ENCODE assay signal across 19 mouse cellular contexts in the genomic region with DNA sequence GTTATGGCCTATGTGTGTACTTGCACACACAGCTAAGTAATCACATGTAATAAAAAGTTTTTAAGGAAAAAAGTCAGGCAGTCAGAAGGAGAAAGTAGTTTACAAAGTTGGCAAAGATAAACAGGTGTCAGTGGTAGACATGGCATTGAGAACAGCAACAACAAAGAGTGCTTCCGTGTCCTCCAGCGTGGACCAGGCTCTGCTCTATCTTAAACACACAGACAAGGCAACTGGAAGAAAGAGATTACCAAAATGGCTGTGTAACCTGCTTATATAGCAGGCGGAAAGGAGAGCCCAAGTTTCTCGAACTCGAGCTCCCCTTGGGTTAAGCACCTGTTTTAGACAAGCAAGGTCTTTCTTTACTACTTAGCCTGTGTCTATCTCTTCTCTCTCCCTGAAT. TPM values are rescaled to one million over a fixed set of nuclear protein-coding genes. Genes with fewer than 3 reads are reported as not detected.
A peak's percentile ranks its signal among the peaks of the same experiment; 100 is the strongest.
DNase-seq lines count a peak whose midpoint lies in the region; ATAC-seq and TF ChIP-seq lines count a peak whose summit lies in the region.
"Had no signal": no experiment of that assay in that cellular context is flagged by ENCODE, and none has a peak within 500 bp of the region (broad histone marks: within the 10 kb centered on the region; RNA-seq: fewer than 3 reads in every experiment).

No protein-coding gene starts in this region.

- no peaks in the 10 kb centered on the region for H3K9me3 ChIP-seq in heart, embryonic 11.5 days (replicated peaks; ENCODE audit: control insufficient read depth, low read length)
- H3K9me3 ChIP-seq in liver, embryonic 12.5 days (replicated peaks): no peaks in the 10 kb centered on the region
- no peaks in the 10 kb centered on the region for H3K9me3 ChIP-seq in liver, postnatal 0 days (ENCODE audit: low read length)
- H3K9me3 ChIP-seq: embryonic facial prominence, embryonic 13.5 days; forebrain, embryonic 13.5 days; heart, embryonic 15.5 days; hindbrain, embryonic 12.5 days had no signal

- 0 out of 2 replicates have a peak, but pooled peaks have one; percentile 52 for ATAC-seq in heart, embryonic 11.5 days (replicated peaks; ENCODE audit: insufficient number of reproducible peaks, low FRiP score, low TSS enrichment)
- peak; percentile 87 for ATAC-seq in liver, embryonic 12.5 days
- ATAC-seq in liver, postnatal 0 days: no peak
- peak; percentile 64 for ATAC-seq in megakaryocyte-erythroid progenitor cell, adult 5-6 weeks (replicated peaks; ENCODE audit: low FRiP score, low TSS enrichment, poor library complexity, severe bottlenecking)
- ATAC-seq: forebrain, embryonic 13.5 days; forebrain, postnatal 0 days; hindbrain, embryonic 16.5 days had no signal

- TF ChIP-seq CTCF in liver, postnatal 0 days (IDR thresholded peaks at IDR 0.05; ENCODE audit: low read depth): no peak

- no peaks in the 10 kb centered on the region; the same call in 1 of the 2 replicates for H3K36me3 ChIP-seq in heart, embryonic 11.5 days (ENCODE audit: control insufficient read depth, insufficient read depth, low read length)
- no peaks in the 10 kb centered on the region for H3K36me3 ChIP-seq in liver, embryonic 12.5 days
- H3K36me3 ChIP-seq in liver, postnatal 0 days (replicated peaks; ENCODE audit: insufficient read depth, low read length): no peaks in the 10 kb centered on the region
- H3K36me3 ChIP-seq: embryonic facial prominence, embryonic 13.5 days; heart, embryonic 15.5 days; hindbrain, embryonic 12.5 days had no signal

- DNase-seq in heart, postnatal 4 days: no peak
- no peak for DNase-seq in liver, postnatal 0 days
- no peak for DNase-seq in right cerebral cortex, postnatal 10 days (ENCODE audit: low spot score in 2 of 2)
- DNase-seq in adrenal gland, adult (ENCODE audit: inconsistent age in 2 of 2, low spot score in 1 of 2): no peak
- DNase-seq: adrenal gland, postnatal 14 days; cerebellum, adult 18-20 months; cerebellum, adult 9-11 months; cerebellum, postnatal 36 days; forebrain, postnatal 0 days; gastrocnemius, postnatal 25 days had no signal

- no peak overlapping the region for H3K4me3 ChIP-seq in heart, embryonic 11.5 days (ENCODE audit: low read depth, low read length)
- no peak overlapping the region for H3K4me3 ChIP-seq in liver, embryonic 12.5 days
- H3K4me3 ChIP-seq in liver, postnatal 0 days (ENCODE audit: low read depth, low read length): no peak overlapping the region
- H3K4me3 ChIP-seq: embryonic facial prominence, embryonic 13.5 days; forebrain, embryonic 13.5 days; heart, embryonic 15.5 days; hindbrain, embryonic 12.5 days had no signal

- H3K4me2 ChIP-seq in heart, embryonic 11.5 days: no peak overlapping the region
- H3K4me2 ChIP-seq in liver, embryonic 12.5 days: 0 out of 2 replicates have a peak overlapping the region, but pooled peaks have one; percentile 19
- H3K4me2 ChIP-seq in liver, postnatal 0 days (ENCODE audit: low read depth, low read length): no peak overlapping the region
- H3K4me2 ChIP-seq: embryonic facial prominence, embryonic 13.5 days; forebrain, embryonic 13.5 days; heart, embryonic 15.5 days; hindbrain, embryonic 12.5 days had no signal

- H3K27me3 ChIP-seq in heart, embryonic 11.5 days (ENCODE audit: control insufficient read depth, insufficient read depth, low read length): no peaks in the 10 kb centered on the region
- no peaks in the 10 kb centered on the region for H3K27me3 ChIP-seq in liver, embryonic 12.5 days (replicated peaks)
- H3K27me3 ChIP-seq in liver, postnatal 0 days (ENCODE audit: insufficient read depth, low read length): no peaks in the 10 kb centered on the region
- H3K27me3 ChIP-seq: embryonic facial prominence, embryonic 13.5 days; forebrain, embryonic 13.5 days; heart, embryonic 15.5 days; hindbrain, embryonic 12.5 days had no signal

- no peak for TF ChIP-seq EP300 in liver, postnatal 0 days (IDR thresholded peaks at IDR 0.05; ENCODE audit: low read depth)

- peak overlapping the region; percentile 29 for H3K27ac ChIP-seq in heart, embryonic 11.5 days (ENCODE audit: low read depth, low read length)
- peak overlapping the region; percentile 47; the same call in 1 of the 2 replicates for H3K27ac ChIP-seq in liver, embryonic 12.5 days
- no peak overlapping the region for H3K27ac ChIP-seq in liver, postnatal 0 days (ENCODE audit: low read depth)
- H3K27ac ChIP-seq: embryonic facial prominence, embryonic 13.5 days; forebrain, embryonic 13.5 days; heart, embryonic 15.5 days; hindbrain, embryonic 12.5 days had no signal

- peaks cover 9% of the 10 kb centered on the region for H3K4me1 ChIP-seq in heart, embryonic 11.5 days (ENCODE audit: control insufficient read depth, insufficient read depth, low read length)
- H3K4me1 ChIP-seq in liver, embryonic 12.5 days: peaks cover 46% of the 10 kb centered on the region
- peaks cover 9% of the 10 kb centered on the region for H3K4me1 ChIP-seq in liver, postnatal 0 days (ENCODE audit: insufficient read depth)
- H3K4me1 ChIP-seq: forebrain, embryonic 13.5 days; hindbrain, embryonic 12.5 days had no signal

- 62% methylated on average over 5 of the region's 5 CpGs for WGBS in heart, embryonic 11.5 days (ENCODE audit: insufficient replicate concordance)
- 47% methylated on average over 5 of the region's 5 CpGs for WGBS in liver, embryonic 12.5 days (ENCODE audit: insufficient replicate concordance)
- WGBS in liver, postnatal 0 days (ENCODE audit: insufficient replicate concordance): 70% methylated on average over 5 of the region's 5 CpGs

- H3K9ac ChIP-seq in heart, embryonic 11.5 days (ENCODE audit: low read depth, low read length): no peak overlapping the region
- no peak overlapping the region for H3K9ac ChIP-seq in liver, embryonic 12.5 days
- no peak overlapping the region for H3K9ac ChIP-seq in liver, postnatal 0 days (replicated peaks)
- H3K9ac ChIP-seq: embryonic facial prominence, embryonic 13.5 days; forebrain, embryonic 13.5 days; forebrain, postnatal 0 days; heart, embryonic 15.5 days; hindbrain, embryonic 12.5 days had no signal

RNA-seq across cellular contexts. Expression of gene Rras2, which starts 37.3 kb away (rescaled TPM):
- 53.9 and 56.8 TPM in 2 replicates for polyA plus RNA-seq in heart, embryonic 11.5 days (2014; fragmentation: Nextera tagmentation; extraction: Ambion mirVana)
- total RNA-seq in heart, postnatal 4 days (2021): 10 to 100 TPM; 61.7 to 62.6 TPM
- polyA plus RNA-seq in liver, embryonic 12.5 days (2016; fragmentation: Nextera tagmentation; extraction: Ambion mirVana): 13.7 and 14.5 TPM in 2 replicates
- polyA plus RNA-seq in liver, postnatal 0 days (2015; fragmentation: Nextera tagmentation; extraction: Ambion mirVana): 8.1 and 8.7 TPM in 2 replicates
- total RNA-seq in megakaryocyte-erythroid progenitor cell, adult 5-6 weeks (2014; fragmentation: Nextera tagmentation): 1.2 and 3.8 TPM in 2 replicates
- total RNA-seq in megakaryocyte-erythroid progenitor cell, adult 5-6 weeks (2017): 2.1 and 3.4 TPM in 2 replicates
- total RNA-seq: MEL had no signal
